Mouse (Mus musculus) hindlimb bud, embryonic 11.5 days (tissue): ENCODE results near the gene Gja5.

Source experiments
- DNase-seq: peaks from one replicate; pipeline ENCODE4 v3.0.0-alpha.2; 2012; ENCODE audit warnings: low read depth, low spot score; ENCODE audit errors: extremely low spot score

The Gja5 gene

GRCm38 (mm10) chr3:96904393-96904792 lies at the start of gene Gja5:
Gene Gja5 (plus strand): TSS chr3:96904693.
- no peak for DNase-seq

DNA sequence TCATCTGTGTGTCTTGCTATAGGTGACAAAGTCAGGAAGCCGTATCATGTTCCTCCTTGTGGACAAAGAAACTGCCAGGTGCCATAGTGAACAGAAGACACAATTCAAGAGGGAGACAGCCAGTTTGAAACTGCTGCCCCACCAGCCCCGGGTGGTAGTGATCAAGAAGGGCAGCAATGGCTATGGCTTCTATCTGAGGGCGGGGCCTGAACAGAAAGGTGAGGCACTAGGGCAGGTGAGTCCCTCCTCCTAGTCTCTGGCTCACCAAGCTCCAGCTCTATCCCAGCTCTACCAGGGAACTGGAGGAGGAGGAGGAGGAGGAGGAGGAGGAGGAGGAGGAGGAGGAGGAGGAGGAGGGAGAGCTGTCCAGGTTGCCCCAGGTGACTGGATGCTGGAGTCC lies 48.7 kb upstream of the Gja5 start:
- DNase-seq, result no peak

DNA sequence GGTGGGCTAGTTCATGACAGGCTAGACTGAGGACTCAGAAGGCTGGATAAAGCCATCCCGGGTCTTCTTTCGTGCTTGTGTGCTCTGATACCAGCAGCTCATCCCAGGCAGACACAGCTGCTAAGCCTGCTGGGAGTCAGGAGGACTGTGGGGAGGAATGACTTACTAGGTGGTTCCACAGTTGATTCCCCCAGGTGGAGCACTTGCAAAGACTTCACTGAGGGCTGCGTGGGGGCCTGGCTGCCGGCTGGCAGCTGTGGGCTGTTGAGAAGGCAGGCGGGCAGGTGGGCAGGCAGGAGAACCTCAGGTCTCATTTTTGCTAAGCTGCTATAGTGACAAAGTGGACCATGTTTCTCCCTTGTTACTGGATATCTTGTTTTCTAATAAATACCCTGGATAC lies 44.0 kb upstream of the Gja5 start:
- no peak for DNase-seq

DNA sequence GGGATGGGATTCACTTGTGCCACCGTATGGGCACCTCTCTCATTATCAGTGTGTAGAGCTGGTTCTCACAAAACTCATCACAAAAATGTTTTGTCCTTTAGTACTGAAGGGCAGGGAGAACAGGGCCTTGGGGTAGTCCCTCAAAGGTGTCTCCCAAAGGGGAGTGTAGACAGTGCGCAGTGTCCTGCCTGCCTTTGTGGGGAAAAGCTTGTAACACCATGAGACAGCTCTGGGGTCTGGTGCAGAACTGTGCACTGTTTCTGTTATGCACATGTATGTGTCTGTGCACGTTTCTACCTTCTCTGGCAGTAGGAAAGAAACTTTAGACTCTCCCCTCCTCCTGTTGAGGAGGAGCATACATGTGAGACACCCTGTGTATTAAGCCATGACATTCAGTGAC lies 36.6 kb upstream of the Gja5 start:
- no peak for DNase-seq

DNA sequence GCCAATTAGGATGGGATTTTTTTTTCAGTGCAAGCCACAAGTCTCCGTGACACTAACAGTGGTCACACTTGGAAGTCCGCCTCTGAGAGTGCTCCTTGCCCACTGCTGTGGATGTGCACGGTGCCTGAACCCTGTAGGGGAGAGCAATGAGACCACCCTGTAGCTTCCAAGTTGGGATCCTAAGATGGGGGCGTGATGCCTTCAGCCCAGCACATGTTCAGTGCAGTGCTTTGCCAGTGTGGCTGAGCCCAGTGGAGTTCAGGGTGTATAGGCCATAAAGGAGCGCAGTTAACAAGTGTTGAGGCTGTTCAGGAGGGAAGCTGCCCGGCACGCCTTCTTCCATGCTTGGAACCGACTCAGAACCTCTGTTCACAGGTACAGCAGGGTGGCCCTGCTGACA lies 35.9 kb upstream of the Gja5 start:
- DNase-seq, result no peak

DNA sequence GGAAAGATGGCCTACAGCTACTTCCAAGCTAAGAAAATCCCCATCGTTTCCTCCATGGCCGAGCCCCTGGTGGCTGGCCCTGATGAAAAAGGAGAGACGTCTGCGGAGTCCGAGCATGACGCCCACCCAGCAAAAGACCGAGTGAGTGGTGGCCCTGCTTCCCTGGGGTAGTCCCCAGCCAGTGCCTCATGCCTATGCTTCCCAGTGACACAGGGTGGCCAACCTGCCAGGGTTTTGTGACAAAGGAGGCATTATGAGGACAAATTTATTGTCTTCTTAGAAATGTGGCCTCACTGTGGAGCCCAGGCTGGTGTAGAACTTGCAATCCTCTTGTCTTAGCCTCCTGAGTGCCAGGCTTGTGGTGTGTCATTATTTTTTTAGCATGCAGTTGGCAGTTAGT lies 35.4 kb upstream of the Gja5 start:
- DNase-seq, result no peak

- no peak for DNase-seq
Measured at GRCm38 (mm10) chr3:96870270-96870669, 34.2 kb upstream of the Gja5 start.

- DNase-seq, result no peak
Measured at GRCm38 (mm10) chr3:96871070-96871469, 33.4 kb upstream of the Gja5 start.

GRCm38 (mm10) chr3:96872501-96872900 lies 32.0 kb upstream of the Gja5 start:
- no peak for DNase-seq

GRCm38 (mm10) chr3:96874808-96875571 lies 29.5 kb upstream of the Gja5 start:
- no peak for DNase-seq

GRCm38 (mm10) chr3:96879536-96879935 lies 25.0 kb upstream of the Gja5 start:
- DNase-seq, result no peak

- no peak for DNase-seq
Measured at GRCm38 (mm10) chr3:96880385-96880784, 24.1 kb upstream of the Gja5 start.

DNA sequence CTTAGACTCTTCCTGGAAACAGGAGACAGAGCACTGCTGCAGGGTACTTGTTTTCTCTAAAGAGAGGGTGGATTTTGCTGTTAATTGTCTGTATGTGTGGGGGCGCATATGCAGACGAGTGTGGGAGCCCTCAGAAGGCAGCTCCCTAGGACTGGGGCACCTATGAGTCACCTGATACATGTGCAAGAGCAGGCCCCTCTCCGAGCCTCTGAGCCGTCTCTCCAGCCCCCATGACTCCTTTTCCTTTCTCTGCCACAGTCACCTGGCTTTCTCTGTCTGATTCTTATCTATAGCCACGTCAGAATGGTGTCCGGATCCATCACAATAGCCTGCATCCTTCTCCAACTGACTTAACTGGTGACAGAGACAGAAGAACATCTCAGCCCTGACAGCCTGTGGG lies 22.9 kb upstream of the Gja5 start:
- DNase-seq, result no peak

DNA sequence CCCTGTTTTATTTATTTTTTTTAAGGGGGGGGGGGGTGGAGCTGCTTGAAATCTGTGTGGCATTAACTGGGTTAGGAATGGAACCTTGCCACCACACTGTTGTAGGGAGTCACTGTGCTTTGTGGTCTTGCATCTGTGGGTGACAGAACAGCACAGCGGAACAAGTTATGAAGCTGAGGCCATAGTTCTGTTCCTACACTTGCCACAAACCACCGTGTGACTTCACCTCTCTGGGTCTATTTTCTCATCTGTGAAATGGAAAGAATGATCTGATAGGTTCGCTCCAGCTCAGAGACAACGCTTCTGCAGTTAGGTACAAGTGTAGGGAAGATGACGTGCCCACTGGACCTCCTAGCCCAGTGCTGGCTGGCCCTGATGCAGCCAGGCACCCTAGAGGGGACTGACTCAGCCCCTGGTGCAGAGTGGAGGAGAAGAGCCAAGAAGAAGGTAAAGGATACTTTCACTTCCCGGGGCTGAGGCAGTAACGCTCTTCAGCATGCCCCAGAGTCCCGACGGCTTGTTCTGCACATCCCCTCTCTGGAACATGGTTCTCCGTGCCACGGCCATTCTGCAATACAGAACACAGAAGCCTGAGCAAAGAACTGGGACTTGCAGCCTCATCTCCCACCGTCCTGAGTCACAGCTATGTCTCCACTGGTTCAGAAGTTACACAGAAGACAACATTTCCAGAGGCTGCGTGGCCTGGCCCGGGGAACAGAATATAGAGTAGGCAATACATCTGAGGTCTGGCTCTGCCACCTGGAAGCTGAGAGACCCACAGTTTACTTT lies 22.2 kb upstream of the Gja5 start:
- no peak for DNase-seq

DNA sequence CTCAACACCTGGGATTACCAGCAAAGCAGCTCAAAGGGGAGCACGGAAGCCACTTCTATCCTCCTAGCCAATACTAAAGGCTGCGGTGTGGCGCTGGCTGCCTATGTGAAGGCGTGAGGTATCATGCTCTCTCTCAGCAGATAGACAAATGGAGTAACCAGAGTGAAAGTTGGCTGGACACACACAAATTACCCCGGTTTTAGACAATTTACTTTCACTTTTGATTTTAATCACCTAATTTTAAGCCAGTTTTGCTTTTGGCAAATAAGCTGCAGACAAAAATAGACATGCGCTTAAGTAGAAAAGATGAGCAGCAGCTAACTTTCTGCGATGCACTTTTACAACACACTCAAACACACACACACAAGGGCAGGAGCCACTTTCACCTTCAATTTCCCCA lies 20.8 kb upstream of the Gja5 start:
- no peak for DNase-seq

- no peak for DNase-seq
Measured at GRCm38 (mm10) chr3:96902336-96902999, 2.0 kb upstream of the Gja5 start.

- DNase-seq, result peak; percentile 77
Measured at GRCm38 (mm10) chr3:96904851-96905541, 503 bp downstream of the Gja5 start, which contains the start of gene Gpr89. Gene Gpr89 (minus strand): TSS chr3:96905346.

DNA sequence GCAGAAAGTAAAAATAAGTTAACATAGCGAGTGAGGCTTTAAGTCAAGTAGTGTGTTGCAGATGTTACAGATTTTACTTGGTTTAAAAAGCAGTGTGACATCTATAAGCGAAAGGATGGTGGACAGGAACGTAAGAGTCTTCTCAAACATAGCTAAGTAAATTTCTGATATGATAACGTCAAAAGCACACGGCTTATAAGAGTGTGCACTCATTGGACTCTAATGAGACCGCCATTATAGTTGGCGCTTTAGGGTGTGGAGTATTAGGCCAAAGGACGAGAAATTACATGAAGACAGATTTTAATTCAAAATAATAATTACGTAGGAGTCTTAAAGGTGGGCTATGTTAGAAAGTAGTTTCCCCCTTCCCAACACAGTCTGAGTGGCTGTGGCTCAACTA lies 1.1 kb downstream of the Gja5 start:
- DNase-seq, result no peak

DNA sequence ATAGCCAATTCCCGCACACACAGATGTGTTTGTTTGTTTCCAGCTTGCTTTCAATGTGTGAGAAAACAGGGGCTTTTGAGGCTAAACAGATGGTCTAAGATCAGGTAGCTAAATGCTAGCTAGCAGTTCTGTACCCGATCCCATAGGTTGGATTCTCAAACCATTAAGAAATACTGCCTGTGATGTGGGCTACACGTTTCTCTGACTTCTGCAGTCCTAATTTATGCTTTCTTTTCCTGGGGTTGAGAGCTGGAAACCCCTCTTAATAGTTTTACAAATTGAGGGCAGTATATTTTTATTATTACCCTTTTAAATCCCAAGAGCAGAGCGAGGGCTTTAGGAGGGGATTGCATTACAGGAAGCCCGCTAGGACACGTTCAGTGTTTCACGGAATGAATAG lies 16.5 kb downstream of the Gja5 start:
- DNase-seq, result peak; percentile 67

GRCm38 (mm10) chr3:96924631-96925030 lies 20.1 kb downstream of the Gja5 start:
- DNase-seq, result no peak

DNA sequence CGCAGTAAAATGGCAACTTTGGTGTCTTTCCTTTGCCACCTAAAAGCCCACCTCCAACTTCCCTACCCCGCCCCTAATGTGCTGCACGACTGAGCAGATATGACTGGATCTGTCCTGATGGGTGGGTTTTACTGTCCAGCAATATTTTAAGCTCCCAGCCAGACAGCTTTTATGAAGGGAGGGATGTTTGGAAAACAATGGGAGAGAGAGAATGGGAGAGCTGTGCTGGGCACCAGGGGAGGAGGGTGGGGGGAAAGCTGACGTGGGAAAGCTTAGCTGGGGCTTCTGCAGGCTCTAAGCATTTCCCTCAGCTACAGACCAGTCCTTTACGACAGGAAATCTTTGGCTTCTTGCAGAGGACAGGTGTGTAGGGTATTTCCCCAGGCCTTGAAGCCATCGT lies 21.4 kb downstream of the Gja5 start, which contains the start of gene Gja8:
TSS of gene Gja8 (minus strand) at position 101 of the 400 bp plus-strand sequence.
- no peak for DNase-seq
